Mouse (Mus musculus) adrenal gland, adult 8-10 months (tissue): ENCODE results near the gene Gm20911. TPM values are rescaled to one million over a fixed set of nuclear protein-coding genes. Genes with fewer than 3 reads are reported as not detected.
"Not testable (repeated sequence)": the region's sequence is repeated elsewhere in the genome, so short reads cannot be mapped to it uniquely, and the experiment has no call there.

ENCODE experiments used
- DNase-seq: peaks from one replicate; pipeline ENCODE4 v3.0.0; 2022
- total RNA-seq, 4 experiments: library from RNA; stranded (reverse); gene quantifications; 2 replicates each; pipeline ENCODE4 v1.2.4; 2022

The Gm20911 gene
- not detected for total RNA-seq

DNA sequence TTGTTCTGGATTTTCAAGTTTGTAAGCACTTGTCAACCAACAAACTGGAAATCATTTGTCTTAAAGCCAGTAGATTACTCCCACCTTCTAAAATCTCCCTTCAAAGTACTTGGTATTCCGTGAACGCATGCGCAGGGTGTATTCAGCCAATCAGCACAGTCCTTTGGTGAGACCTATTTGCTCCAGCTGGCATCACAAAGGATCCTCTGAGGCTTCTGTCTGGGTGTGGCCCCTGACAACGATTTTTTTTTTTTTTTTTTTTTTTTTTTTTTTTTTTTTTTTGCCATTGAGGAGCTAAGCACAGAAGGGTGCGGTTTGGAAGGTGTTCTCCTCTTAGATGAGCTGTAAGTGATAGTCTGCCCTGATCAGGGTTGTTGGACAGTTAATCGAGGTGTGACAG, at the start of gene Gm20911:
Gene Gm20911 (plus strand): TSS at position 301 of the 400 bp plus-strand sequence.
- DNase-seq, result not testable (repeated sequence)
